In the genomic region with DNA sequence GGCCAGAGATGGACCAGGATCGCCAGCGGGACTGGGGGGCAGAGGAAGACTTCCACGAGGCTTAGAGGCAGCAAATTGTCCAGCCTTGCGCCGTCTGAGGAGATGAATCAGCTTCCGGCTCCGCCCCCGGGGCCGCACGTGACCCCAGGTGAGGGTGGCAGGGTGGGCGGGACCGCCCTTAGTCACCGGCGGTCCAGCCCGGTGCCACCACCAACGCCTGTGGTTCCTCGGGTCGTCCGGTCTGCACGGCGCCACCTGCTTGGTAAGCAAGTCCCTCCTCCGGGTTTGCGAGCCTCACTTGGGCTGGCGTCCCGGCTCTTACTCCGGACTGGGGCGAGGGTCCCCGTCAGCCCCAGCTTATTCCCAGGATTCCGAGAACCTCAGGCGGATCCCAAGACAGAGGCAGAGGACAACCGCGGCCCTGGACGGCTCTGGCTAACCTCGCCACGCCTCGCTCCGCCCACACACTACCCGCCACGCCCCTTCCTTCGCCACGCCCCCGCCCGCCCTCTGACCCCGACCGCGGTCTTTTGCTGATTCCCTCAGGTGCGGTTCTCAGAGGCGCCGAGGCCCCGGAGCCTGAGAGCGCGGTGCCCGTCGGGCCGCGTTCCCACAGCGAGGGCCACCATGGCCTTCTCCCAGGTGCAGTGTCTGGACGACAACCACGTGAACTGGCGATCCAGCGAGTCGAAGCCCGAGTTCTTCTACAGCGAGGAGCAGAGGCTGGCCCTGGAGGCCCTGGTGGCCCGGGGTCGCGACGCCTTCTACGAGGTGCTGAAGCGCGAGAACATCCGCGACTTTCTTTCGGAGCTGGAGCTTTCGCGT, we compare ENCODE assay signal across 8 mouse cellular contexts. TPM values are rescaled to one million over a fixed set of nuclear protein-coding genes. Genes with fewer than 3 reads are reported as not detected.
DNase-seq lines count a peak whose midpoint lies in the region; ATAC-seq and TF ChIP-seq lines count a peak whose summit lies in the region.

Gene Fam83g, plus strand, starts transcription at position 185 of the 825 bp plus-strand sequence.

- peaks cover 5% of the 10 kb centered on the region; the same call in 1 of the 2 replicates for H3K4me1 ChIP-seq in embryonic facial prominence, embryonic 12.5 days
- peaks cover 59% of the 10 kb centered on the region for H3K4me1 ChIP-seq in heart, embryonic 12.5 days (replicated peaks)
- H3K4me1 ChIP-seq in kidney, embryonic 15.5 days = peaks cover 23% of the 10 kb centered on the region
- H3K4me1 ChIP-seq in small intestine, adult 2 months (ENCODE audit: control insufficient read depth, insufficient read depth, insufficient read length, low read length) = peaks cover 29% of the 10 kb centered on the region

- TF ChIP-seq CTCF in small intestine, adult 2 months (IDR thresholded peaks at IDR 0.05; ENCODE audit: extremely low read depth, insufficient read length, insufficient replicate concordance, low read depth, low read length) = no peak

- DNase-seq in T-cell, adult 2 months (ENCODE audit: low spot score) = peak; percentile 54
- DNase-seq in lung, postnatal 14 days = peak; percentile 73
- peak; percentile 93 for DNase-seq in yolk sac, embryonic 10.5 days (ENCODE audit: low spot score)
- no peak for DNase-seq in layer of hippocampus, adult 11-12 months (ENCODE audit: low spot score)

- TF ChIP-seq POLR2A in small intestine, adult 2 months (IDR thresholded peaks at IDR 0.05; ENCODE audit: low read depth, low read length) = peak; percentile 92

- no peak within 1 kb of the TSS for H3K27ac ChIP-seq in embryonic facial prominence, embryonic 12.5 days
- no peak within 1 kb of the TSS for H3K27ac ChIP-seq in heart, embryonic 12.5 days (ENCODE audit: poor library complexity, severe bottlenecking)
- no peak within 1 kb of the TSS for H3K27ac ChIP-seq in kidney, embryonic 15.5 days
- peak within 1 kb of the TSS; percentile 95 for H3K27ac ChIP-seq in small intestine, adult 2 months (ENCODE audit: insufficient read depth, low read depth, low read length)

- peak within 1 kb of the TSS; percentile 64 for H3K4me2 ChIP-seq in embryonic facial prominence, embryonic 12.5 days (replicated peaks)
- peak within 1 kb of the TSS; percentile 81 for H3K4me2 ChIP-seq in heart, embryonic 12.5 days
- peak within 1 kb of the TSS; percentile 77 for H3K4me2 ChIP-seq in kidney, embryonic 15.5 days

- WGBS in embryonic facial prominence, embryonic 12.5 days = 1% methylated on average over 76 of the region's 76 CpGs
- WGBS in heart, embryonic 12.5 days = 2% methylated on average over 72 of the region's 76 CpGs
- 1% methylated on average over 76 of the region's 76 CpGs for WGBS in kidney, embryonic 15.5 days
- WGBS in small intestine, adult 2 months = 2% methylated on average over 73 of the region's 76 CpGs

- peak; percentile 29; the same call in 1 of the 2 replicates for ATAC-seq in embryonic facial prominence, embryonic 12.5 days (ENCODE audit: insufficient number of reproducible peaks, insufficient read depth, low FRiP score, low TSS enrichment)
- peak; percentile 86 for ATAC-seq in heart, embryonic 12.5 days (ENCODE audit: insufficient number of reproducible peaks, low FRiP score)
- peak; percentile 82 for ATAC-seq in kidney, embryonic 15.5 days (replicated peaks; ENCODE audit: low FRiP score)

- H3K27me3 ChIP-seq in embryonic facial prominence, embryonic 12.5 days = peaks cover 33% of the 10 kb centered on the region
- H3K27me3 ChIP-seq in heart, embryonic 12.5 days (replicated peaks) = peaks cover 27% of the 10 kb centered on the region
- peaks cover 39% of the 10 kb centered on the region for H3K27me3 ChIP-seq in kidney, embryonic 15.5 days
- no peaks in the 10 kb centered on the region for H3K27me3 ChIP-seq in small intestine, adult 2 months (ENCODE audit: control insufficient read depth, insufficient read depth, low read length)

- H3K9ac ChIP-seq in embryonic facial prominence, embryonic 12.5 days = peak within 1 kb of the TSS; percentile 44
- H3K9ac ChIP-seq in heart, embryonic 12.5 days = peak within 1 kb of the TSS; percentile 63
- H3K9ac ChIP-seq in kidney, embryonic 15.5 days = peak within 1 kb of the TSS; percentile 8

- H3K9me3 ChIP-seq in embryonic facial prominence, embryonic 12.5 days = no peaks in the 10 kb centered on the region
- no peaks in the 10 kb centered on the region for H3K9me3 ChIP-seq in heart, embryonic 12.5 days (replicated peaks)
- H3K9me3 ChIP-seq in kidney, embryonic 15.5 days (replicated peaks) = no peaks in the 10 kb centered on the region

- no peaks in the 10 kb centered on the region for H3K36me3 ChIP-seq in embryonic facial prominence, embryonic 12.5 days
- H3K36me3 ChIP-seq in heart, embryonic 12.5 days = no peaks in the 10 kb centered on the region
- H3K36me3 ChIP-seq in kidney, embryonic 15.5 days = no peaks in the 10 kb centered on the region
- peaks cover 5% of the 10 kb centered on the region; the same call in 1 of the 2 replicates for H3K36me3 ChIP-seq in small intestine, adult 2 months (ENCODE audit: control insufficient read depth, insufficient read depth, low read length)

- H3K4me3 ChIP-seq in embryonic facial prominence, embryonic 12.5 days = peak within 1 kb of the TSS; percentile 42
- H3K4me3 ChIP-seq in heart, embryonic 12.5 days = peak within 1 kb of the TSS; percentile 52
- H3K4me3 ChIP-seq in kidney, embryonic 15.5 days (replicated peaks) = peak within 1 kb of the TSS; percentile 52
- peak within 1 kb of the TSS; percentile 83 for H3K4me3 ChIP-seq in small intestine, adult 2 months (ENCODE audit: low read depth, low read length)

RNA-seq across cellular contexts. Expression of gene Fam83g, which starts in this region (rescaled TPM):
- 1.5 and 1.9 TPM in 2 replicates for polyA plus RNA-seq in embryonic facial prominence, embryonic 12.5 days (2016; fragmentation: Nextera tagmentation; extraction: Ambion mirVana)
- polyA plus RNA-seq in heart, embryonic 12.5 days (2016; fragmentation: Nextera tagmentation; extraction: Ambion mirVana) = 2.7 and 2.8 TPM in 2 replicates
- 2.2 and 2.8 TPM in 2 replicates for polyA plus RNA-seq in kidney, embryonic 15.5 days (2015; fragmentation: Nextera tagmentation; extraction: Ambion mirVana)
- 15.8 and 33.8 TPM in 2 replicates for polyA plus RNA-seq in small intestine, adult 2 months (2012; rRNA removed)

Comparison
In these comparisons a context has a peak if more than half of its experiments do, and no peak if none do; other contexts are left out.
1. ATAC-seq: peak in every context shown above with its lines; median percentile 86 in heart, embryonic 12.5 days; 82 in kidney, embryonic 15.5 days; 29 in embryonic facial prominence, embryonic 12.5 days.
2. H3K9ac ChIP-seq: peak in every context shown above with its lines; median percentile 63 in heart, embryonic 12.5 days; 44 in embryonic facial prominence, embryonic 12.5 days; 8 in kidney, embryonic 15.5 days.